Mouse (Mus musculus): Measurements from ENCODE around the gene Tle4. TPM values are rescaled to one million over a fixed set of nuclear protein-coding genes. Genes with fewer than 3 reads are reported as not detected.

Gene Tle4
- polyA plus RNA-seq, 3 experiments from 2014 or later, result 11.3 to 16.2 (median 15.2) TPM

DNA sequence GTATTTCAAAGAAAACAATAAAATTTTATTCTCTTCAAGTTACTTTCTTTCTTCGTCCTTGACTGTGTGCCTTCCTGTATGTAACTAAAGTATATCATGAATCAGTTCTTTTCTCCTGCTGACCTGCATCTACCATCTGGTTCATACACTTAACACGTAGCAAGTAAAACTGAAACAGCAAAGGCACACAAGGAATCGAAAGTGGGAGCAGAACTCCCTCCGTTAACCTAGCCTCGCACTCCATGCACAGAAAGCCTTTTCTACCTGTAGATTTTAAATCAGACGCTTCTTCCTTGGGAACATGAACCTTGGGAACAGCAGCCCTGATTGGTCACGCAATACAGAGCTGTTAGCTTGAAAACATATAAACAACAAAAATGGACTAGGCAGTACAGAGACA is 78.7 kb downstream of the Tle4 start:
- no peak for ATAC-seq

DNA sequence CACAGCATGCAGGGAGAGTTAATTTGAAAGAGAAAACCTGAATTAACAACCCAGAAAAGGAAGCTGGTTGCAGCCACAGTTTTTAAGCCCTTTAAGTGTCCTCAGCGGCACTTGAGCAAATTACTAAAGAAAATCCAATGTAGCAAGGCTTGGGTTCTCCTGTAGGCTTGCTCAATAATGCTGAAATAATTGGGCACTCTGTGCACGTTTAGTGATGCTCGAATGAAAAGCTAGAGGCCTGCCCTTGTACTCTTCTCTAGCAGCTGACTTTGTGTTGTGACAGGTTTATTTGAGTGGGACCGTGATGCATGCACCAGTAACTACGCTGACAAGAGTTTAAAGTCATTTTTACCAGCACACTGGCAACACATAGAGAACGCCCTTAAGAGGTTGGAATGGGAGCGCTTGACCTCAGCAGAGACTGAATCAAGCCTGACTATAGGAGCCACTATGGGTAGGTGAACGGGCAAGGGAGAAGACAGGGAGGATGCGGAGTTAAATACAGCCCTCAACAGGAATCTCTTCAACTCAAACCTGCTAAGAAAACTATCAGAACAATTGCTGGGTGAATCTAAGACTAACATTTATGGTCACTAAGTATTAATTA is 79.3 kb downstream of the Tle4 start:
- no peak for ATAC-seq

DNA sequence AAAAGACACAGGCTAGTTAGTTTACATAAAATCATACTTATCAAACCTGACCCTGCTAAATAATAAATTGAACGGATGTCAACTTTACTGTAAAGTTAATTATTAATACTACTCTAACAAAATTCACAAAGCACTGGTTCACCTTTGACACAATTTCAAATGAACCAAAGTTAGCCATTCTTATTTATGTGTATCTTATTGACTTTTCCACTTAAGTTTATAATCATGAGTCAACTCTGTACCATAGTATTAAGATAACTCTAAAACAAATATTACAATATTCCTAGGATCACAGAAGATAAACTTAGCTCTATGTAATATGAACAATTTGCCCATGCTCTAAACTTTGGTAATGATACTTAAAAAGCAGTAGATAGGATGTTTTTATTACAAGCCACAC is 81.4 kb downstream of the Tle4 start:
- ATAC-seq, result no peak

DNA sequence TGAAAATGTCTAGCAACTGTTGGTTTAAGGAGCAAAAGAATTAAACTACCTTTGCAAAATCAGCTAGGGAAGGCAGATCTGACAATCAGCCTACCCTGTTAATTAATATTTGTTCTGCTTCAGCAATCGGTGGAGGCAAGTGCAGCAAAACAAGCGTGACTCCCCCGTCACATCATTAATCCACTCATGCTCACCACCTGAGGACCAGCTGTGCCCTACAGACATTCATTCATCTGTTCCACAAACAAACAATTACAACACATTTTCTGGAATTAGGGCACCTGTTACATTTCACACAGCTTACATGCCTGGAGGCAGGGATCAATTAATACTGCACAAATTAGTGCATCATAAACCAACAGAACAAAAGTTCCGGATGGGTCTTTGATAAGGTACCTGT is 89.0 kb downstream of the Tle4 start:
- no peak for ATAC-seq

DNA sequence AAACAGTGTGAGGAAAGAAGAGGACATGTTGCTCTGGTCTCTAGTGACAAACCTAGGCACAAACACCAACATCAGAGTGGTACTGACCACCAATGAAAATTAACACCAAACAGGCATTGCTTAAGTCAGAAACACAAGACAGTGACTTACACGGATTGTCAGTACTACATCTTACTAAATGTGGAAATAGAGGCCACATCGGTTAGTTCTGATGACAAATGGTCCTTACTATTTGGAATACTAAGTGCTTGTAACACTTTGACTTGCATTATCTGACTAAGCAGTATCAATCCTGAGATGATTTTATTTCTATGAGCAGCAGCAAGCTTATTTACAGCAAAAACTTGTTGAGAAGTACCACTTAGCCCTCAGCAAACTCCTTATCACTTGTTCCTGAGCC is 89.9 kb downstream of the Tle4 start:
- no peak for ATAC-seq

DNA sequence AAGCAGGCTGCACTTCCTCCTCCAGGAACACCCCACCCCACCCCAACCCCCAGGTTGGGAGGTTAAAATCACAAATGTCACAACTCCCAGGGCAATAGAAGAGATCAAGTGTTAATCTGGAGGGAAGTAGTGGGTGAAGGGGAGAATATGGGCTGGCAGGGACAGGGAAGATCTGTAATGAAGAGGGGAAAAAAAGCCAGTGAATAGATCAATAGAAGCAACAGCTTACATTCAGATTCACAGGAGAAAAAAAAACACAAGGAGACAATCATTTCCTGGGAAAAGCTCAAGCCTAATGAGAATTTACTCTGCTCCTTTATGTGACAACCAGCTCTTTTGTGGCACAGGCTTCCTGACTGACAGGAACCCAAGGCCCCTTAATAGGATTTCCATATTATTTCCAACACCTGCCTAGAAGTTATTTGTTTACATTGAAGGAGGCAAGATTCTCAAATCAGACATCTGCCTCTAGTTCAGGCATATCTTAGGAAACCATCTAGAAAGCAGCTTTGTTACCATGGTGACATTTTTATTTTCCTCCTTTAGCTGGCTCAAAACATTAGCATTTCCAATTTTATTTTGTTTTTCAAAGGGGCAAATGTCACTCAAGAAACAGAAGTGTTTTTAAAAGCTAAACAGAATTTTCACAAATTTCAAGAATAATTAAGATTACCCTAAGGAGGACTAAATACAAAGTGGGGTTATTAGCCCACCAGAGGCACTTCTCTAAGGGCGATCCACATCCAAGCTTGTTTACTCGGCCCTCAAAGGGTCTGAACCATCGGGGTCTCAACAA is 90.8 kb downstream of the Tle4 start:
- no peak for ATAC-seq

DNA sequence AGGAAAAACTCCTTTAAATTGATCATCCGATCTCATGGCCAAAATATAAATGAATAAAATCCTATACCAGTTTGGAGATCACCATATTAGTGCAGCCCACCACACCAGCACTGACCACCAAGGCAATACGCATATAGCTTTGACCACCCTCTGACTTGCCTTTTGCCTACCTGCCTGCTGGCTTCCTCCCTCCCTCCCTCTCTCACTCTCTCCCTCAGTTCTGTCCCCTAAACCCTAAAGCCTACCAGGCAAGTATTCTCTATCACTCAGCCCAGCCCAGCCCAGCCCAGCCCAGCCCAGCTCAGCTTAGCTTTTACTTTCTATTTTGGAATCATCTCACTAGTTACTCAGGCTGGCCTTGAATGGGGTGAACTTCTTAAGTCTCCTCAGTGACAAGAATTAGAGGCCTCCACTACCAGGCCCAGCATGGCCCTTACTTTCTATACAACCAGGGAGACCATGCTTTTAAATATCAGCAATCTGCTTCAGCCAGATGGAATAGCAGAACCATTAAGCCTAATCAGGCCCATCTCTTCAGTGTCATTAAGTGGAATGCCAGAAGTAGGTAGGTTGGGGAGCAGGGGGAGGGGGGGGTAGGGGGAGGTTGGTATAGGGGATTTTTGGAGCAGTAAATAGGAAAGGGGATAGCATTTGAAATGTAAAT is 91.8 kb downstream of the Tle4 start:
- ATAC-seq, result peak; percentile 25

DNA sequence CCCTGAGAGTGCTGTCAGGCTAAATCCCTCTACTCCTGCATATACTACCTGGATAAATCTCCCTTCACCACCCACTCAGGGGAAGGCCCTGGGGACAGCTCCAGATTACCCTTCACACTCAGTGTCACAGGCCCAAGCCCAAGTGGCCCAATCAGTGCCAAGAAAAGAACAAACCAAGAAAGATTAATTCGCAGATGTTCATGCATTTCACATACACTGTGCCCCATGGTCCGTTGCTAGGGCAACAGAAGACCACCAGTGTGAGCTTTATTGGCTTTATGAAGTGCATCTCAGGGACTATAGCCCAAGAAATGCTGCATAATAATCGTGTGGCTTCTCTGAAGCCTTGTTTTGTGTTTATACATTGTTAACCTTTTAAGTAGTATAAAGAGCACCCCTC is 92.5 kb downstream of the Tle4 start:
- ATAC-seq, result no peak

DNA sequence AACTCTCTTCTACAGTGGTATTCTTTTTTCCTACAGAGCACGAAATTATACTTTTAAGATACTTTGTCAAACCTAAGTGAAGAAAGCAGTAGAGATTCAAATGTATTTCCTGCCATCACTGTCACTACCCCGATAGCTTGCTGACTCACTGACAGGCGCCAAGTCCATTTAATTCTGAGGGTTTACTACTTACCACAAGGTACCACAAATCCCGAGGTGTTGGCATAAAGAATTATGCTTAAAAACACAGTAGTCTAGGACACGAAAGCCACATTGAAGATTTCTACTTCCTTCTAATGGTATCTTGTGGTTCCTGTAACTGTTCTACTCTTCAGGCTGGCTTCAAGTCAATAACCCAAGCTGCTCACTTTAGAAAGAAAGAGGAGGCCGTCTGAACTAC is 94.0 kb downstream of the Tle4 start:
- no peak for ATAC-seq

DNA sequence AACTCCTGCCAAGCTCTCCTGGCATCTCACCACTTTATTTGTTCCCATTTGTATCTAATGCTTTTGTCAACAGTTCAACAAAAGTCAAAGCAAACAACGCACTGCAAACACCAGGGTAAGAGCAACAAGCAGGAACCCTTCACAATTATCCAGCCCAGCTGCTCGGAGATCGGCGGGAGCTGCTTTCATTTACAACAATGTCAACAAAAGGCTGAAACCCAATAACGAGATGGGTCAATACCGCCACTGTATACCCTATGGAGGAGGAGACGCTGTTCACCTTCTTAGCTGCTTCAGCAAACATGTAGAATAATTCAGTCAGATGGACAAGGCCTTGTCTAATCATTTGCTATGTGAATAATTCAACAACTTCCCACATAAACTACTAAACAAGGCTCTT is 95.6 kb downstream of the Tle4 start:
- no peak for ATAC-seq

DNA sequence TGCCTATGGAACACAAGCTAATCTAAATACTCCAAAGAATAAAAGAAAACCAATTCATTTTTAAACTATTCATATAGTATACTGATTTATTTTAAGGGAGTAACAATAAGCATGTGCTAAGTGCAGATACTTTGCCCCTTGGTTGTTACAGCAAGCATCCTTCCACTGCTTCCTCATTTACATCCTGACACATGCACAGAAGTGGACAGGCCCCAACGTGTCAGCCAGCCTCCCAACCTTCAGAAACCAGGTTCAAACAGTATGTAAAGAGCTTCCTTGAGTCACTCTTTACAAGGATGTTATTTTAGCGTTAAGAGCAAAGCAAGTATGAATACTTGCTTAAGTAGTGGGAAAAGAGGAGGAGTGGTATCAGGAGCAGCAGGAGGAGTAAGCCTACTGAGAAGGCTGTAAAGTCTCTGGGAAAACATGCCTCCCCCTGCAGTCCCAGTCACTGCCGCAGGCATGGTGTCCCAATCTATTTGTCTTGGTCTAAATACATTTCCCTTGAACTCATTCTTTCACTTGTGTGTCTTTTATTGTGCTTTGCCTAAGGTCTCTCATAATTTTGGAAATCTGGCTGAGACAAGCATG is 97.9 kb downstream of the Tle4 start:
- no peak for ATAC-seq

DNA sequence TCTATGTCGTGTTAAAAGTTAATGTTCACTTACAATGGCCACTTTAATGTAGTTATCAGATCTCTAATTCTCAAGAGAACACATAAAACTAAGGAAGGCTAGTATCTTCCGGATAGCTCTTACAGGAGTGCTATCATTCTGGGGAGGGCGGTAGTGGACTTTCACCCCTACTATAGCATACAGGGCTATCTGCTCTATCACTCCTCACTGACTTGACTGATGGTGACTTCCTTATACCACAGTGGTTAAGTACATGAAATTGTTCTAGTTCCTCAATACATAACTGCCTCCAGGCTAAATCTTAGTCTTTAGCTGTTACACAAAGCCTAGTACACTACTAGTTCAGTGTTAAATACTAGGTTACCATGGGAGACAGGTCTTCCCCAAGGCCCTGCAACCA is 104.8 kb downstream of the Tle4 start:
- no peak for ATAC-seq

DNA sequence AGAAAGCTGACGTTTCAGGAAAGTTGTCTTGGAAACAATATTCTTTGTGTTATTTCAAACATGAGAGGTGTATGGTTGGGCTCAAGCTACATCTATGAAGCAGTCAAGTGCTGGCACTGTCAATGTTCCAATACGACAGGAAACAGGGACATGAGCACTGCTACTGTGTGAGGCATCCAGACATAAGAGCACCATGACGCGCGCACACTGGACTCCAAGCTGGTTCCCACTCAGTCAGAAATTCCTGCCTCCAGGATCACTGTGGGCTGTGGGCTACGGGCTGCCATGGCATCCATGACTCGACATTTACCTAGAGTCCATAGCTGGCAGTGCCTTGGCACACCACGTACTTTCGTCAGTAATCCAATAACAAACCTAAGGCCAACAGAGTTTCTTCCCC is 110.7 kb downstream of the Tle4 start:
- ATAC-seq, result no peak

DNA sequence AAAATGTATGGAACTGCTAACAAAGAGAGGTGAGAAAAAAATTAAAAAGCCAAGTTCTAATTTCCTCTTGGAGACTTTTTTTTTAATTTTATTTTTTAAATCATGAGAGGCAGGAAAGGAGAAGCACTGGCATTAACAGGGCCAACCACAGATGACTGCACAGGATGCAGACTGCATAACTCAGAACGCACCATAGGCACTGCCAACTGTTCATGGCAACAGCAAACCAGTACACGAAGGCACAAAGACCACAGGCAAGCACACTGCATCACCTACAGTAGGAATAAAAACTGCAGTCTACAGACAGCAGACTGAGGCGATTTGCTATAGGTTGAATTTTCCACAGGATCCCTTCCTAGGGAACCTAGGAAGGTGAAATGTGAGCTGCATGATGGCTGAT is 112.7 kb downstream of the Tle4 start:
- ATAC-seq, result no peak

DNA sequence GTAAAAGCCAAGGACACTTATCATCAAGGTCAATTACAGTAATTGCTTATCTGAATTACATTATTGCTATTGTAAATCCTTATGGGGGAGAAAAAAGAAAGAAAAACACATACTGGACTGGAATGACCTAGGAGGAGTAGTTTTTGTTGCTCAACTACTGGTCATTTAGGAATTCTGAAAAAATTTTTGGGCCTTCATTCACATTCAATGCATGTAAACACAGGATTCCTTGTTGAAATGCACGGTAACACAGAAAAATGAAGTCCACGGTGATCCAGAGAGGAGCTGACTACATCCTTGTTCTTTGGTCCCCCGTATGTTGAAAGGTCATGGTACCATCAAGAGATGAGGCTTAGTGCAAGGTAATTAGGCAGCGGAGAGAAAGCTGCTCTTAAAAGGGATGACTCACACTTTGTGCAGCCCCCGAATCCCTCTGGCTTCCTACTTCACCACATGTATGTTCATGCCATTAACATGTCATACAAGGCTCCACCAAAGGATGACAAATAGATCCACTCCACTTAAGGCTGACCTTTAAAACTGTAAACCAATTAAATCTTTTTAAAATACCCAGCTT is 115.2 kb downstream of the Tle4 start:
- ATAC-seq, result no peak

DNA sequence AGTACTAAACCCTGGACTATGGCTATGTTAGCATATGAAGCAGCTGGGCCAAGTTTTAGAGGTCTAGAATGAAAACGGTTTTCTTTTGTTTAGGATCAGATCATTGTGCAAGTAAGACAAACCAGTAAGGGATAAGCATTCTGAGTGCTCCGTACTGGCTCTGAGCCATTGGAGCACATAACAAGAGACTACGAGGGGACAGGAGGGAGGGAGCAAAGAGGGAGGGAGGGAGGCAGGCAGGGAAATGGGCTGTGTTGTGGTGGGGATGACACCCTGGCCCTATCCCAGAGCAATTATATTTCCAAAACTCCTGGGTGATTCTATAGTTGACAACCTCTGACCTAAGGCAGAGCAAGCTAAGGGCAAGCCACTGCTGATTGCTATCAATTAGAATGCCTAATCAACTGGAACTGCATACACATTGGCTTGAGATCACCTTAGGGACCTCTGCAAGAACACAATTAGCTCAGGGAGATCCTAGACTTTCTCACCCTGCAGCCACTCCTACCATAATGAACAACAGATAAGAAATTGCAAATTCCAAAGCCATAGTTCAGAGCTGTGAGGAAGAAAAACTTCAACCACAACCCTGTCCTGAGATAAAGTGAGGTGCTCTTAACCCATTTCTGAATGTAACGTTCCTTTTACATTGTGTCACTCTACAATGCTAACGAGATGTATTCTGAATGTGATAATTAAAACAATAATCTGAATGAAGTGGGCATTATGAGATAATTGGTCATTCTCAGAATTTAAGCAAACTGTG is 115.9 kb downstream of the Tle4 start:
- no peak for ATAC-seq

DNA sequence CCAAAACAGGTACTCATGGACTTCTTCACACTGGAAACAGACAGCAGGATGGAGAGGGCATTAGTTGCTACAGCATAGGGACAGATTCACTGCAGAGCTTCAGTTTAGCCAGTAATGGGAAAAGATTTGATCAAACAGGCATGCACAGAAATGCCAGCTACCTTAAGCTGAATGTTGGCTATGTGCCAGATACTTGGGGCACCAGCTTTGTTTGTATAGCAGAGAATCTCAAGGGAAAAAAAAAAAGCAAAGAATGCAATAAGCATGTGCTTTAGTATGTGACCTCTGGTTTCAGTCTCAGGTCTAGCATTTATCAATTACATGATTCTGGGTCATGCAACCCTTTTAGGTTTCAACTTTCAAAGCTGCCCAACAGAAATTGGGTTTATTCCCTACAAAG is 118.1 kb downstream of the Tle4 start:
- ATAC-seq, result no peak

DNA sequence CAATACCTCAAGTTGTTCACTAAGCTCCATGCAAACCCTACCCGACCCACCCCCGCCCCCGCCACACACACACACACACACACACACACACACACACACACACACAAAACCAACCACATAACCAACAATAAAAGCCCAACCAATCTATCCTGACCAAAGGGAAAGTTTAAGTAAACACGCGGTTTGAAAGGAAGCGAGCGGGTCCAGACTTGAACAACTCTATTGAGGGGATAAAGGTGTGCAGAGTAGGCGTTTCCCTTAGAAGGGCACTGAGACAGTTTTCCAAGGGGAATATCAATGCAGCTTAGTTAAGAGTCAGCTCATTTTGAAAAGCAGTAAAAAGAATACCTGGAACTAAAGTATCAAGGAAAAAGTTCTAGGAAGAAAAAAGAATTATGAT is 128.5 kb downstream of the Tle4 start:
- no peak for ATAC-seq

DNA sequence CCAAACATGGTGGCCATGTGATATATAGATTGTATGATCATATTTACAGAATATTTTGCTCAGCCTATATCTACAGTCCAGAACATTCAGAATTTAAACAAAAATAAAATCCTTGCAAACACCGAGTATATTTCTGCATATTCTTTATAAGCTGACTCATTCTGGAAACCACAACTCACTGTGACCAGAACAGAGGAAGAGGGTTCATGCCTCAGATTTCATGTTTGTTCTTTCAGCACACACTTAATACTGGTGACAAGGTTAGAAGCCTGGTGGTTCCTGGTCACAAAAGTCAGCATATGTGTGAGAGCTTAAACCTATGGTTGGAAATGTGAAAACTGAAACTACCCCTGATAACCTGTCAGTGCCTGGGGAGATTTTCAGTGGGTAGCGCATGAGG is 129.1 kb downstream of the Tle4 start:
- ATAC-seq, result peak; percentile 70

DNA sequence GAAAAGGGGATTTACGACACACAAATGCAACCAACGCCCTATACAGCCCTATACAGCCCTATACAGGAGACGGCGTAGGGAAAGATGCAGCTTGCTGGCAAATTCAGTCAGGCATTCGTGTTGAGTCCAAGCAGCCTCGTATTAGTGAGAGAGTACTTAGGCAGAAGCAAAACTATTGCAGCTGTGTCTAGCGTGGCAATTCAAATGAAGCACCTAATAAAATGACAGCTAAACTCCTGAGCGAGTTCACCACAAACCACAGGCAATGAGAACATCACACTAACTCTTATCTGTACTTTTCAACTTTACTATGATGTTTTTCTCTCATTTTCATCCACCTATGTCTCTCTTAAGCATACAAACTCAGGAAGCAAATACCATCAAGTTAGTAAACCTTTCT is 131.8 kb downstream of the Tle4 start:
- peak; percentile 51 for ATAC-seq

DNA sequence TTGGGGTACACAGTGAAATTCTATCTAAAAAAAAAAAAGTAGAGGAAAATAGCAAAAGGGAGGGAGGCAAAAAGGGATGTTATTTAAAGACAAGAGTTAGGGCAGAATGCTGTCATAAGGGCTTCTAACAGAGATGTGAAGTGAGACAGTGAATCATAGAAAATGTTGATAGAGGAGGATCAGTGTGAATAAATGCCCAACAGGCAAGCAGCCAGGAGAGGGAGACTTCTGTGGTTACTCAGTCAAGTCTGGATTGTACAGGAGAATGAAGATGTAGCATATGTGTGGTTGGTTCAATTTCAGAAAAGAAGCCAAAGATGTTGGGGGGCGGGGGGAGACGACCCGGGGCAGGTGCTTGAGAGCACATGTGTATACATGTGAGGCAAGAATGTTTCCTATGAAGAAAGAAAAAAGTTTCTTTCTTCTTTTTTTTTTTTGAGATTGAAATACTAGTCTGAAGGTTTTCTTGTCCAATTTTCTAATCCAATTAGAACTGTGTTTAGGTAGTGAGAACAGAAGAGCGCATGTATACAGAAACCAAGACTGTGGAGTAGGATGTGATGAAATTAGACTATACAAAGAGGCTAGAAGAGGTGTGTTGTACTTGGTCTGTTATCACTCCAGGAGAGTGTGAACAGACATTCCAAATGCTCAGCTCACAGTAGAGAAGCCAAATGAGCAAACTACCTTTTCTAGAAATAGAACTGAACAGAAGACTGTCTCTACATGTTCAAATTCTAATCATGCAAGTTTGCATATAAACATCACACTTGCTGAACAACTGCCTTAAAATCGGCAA is 134.4 kb downstream of the Tle4 start:
- ATAC-seq, result no peak

DNA sequence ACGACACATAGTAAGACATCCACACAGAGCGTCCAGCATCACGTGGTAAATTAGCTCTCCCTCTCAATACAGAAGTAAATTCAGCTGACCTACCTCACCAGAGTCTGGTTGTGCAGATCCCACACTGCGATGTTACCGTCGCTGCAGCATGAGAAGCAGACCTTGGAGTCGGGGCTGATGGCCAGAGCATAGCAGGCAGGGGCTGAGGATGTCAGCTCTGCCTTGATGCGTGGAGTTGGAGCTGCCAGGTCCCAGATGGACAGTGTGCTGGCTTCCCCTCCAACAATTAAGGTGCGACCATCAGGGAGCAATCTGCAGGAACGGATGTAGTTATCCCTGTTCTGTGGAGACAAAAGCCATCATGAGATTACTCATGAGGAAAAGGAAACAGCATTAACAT is 144.4 kb downstream of the Tle4 start:
- ATAC-seq, result no peak
